Mouse (Mus musculus) thymus, adult 2 months (tissue): ENCODE data around the gene Ireb2.

ENCODE experiments used
- CTCF ChIP-seq: fragments of 200-500 bp; IDR thresholded peaks from 2 replicates; pipeline ENCODE4 v1.5.1; 2012; ENCODE audit warnings: mild to moderate bottlenecking, control low read depth, low read length, moderate library complexity, borderline replicate concordance; ENCODE audit not compliant: control insufficient read depth, poor library complexity, insufficient read depth; ENCODE audit errors: extremely low read depth
- POLR2A ChIP-seq: fragments of 200-500 bp; IDR thresholded peaks from 2 replicates; pipeline ENCODE4 v1.6.1; 2012; ENCODE audit warnings: mild to moderate bottlenecking, low read length, control low read depth, moderate library complexity; ENCODE audit not compliant: control insufficient read depth, poor library complexity, insufficient read depth; ENCODE audit errors: extremely low read depth

DNA sequence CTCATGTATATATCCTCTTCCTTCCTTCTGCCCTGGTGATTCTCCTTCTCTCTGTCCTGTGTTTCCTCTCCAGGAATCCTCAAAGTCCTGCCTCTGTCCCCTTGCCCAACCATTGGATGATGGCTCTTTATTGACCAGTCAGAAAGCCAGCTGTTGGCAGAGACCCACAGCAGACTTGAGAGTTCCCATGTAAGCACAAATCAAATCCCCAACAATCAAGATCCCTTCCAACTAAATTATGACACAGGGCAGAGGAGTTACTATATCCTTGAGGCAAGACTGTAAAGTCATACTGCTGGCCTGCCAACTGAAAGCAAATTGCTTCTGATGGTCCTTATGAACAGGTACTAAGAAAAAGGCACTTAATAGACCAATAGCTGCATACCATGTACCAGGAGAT, 15.4 kb upstream of the Ireb2 start:
- TF ChIP-seq CTCF, result no peak
- no peak for TF ChIP-seq POLR2A
